Comparison of ENCODE assay signal across 22 mouse cellular contexts in genomic region chr5:107162319-107162718, GRCm38 (mm10).
DNase-seq lines count a peak whose midpoint lies in the region; ATAC-seq and TF ChIP-seq lines count a peak whose summit lies in the region.
"Had no signal": no experiment of that assay in that cellular context is flagged by ENCODE, and none has a peak within 500 bp of the region (broad histone marks: within the 10 kb centered on the region; RNA-seq: fewer than 3 reads in every experiment).

No protein-coding gene starts in this region.

- no peak for TF ChIP-seq POLR2A in thymus, adult 2 months (IDR thresholded peaks at IDR 0.05; ENCODE audit: control insufficient read depth, extremely low read depth, insufficient read depth, low read length, poor library complexity)
- TF ChIP-seq POLR2A in cerebellum, adult 2 months (IDR thresholded peaks at IDR 0.05; ENCODE audit: borderline replicate concordance, insufficient read depth, low read length), result no peak

- H3K4me1 ChIP-seq in thymus, adult 2 months (replicated peaks; ENCODE audit: control insufficient read depth, insufficient read depth, low read length), result peaks cover 29% of the 10 kb centered on the region
- peaks cover 69% of the 10 kb centered on the region for H3K4me1 ChIP-seq in embryonic facial prominence, embryonic 15.5 days
- H3K4me1 ChIP-seq in cerebellum, adult 2 months (ENCODE audit: control insufficient read depth, insufficient read depth, low read length), result peaks cover 6% of the 10 kb centered on the region; the same call in 1 of the 2 replicates
- peaks cover 3% of the 10 kb centered on the region; the same call in 1 of the 2 replicates for H3K4me1 ChIP-seq in hindbrain, postnatal 0 days (ENCODE audit: insufficient read depth, low read length)

- H3K27ac ChIP-seq in gastrocnemius, adult 2 months, result peak overlapping the region; percentile 78
- H3K27ac ChIP-seq in thymus, adult 2 months (ENCODE audit: control insufficient read depth, insufficient read depth, low read length), result no peak overlapping the region
- H3K27ac ChIP-seq in embryonic facial prominence, embryonic 15.5 days (replicated peaks), result peak overlapping the region; percentile 84
- H3K27ac ChIP-seq in cerebellum, adult 2 months (ENCODE audit: insufficient read depth, low read length), result no peak overlapping the region
- no peak overlapping the region for H3K27ac ChIP-seq in hindbrain, postnatal 0 days
- H3K27ac ChIP-seq: forebrain, embryonic 13.5 days; heart, adult 2 months; hindbrain, embryonic 10.5 days; hindbrain, embryonic 14.5 days had no signal

- H3K9me3 ChIP-seq in embryonic facial prominence, embryonic 15.5 days (replicated peaks), result no peaks in the 10 kb centered on the region
- H3K9me3 ChIP-seq in hindbrain, postnatal 0 days (ENCODE audit: low read length), result no peaks in the 10 kb centered on the region
- H3K9me3 ChIP-seq: forebrain, embryonic 13.5 days; hindbrain, embryonic 10.5 days had no signal

- no peak overlapping the region for H3K9ac ChIP-seq in embryonic facial prominence, embryonic 15.5 days
- H3K9ac ChIP-seq in hindbrain, postnatal 0 days (replicated peaks; ENCODE audit: low read length), result no peak overlapping the region
- H3K9ac ChIP-seq: forebrain, embryonic 13.5 days; forebrain, postnatal 0 days; hindbrain, embryonic 14.5 days had no signal

- WGBS in thymus, adult 2 months, result 81% methylated on average over 4 of the region's 4 CpGs
- WGBS in embryonic facial prominence, embryonic 15.5 days, result 55% methylated on average over 4 of the region's 4 CpGs
- 90% methylated on average over 4 of the region's 4 CpGs for WGBS in cerebellum, adult 2 months
- WGBS in hindbrain, postnatal 0 days, result 89% methylated on average over 4 of the region's 4 CpGs

- H3K4me2 ChIP-seq in embryonic facial prominence, embryonic 15.5 days (replicated peaks), result no peak overlapping the region
- H3K4me2 ChIP-seq in hindbrain, postnatal 0 days (ENCODE audit: low read depth, low read length), result no peak overlapping the region
- H3K4me2 ChIP-seq: forebrain, embryonic 13.5 days; heart, embryonic 11.5 days; hindbrain, embryonic 14.5 days had no signal

- no peaks in the 10 kb centered on the region for H3K36me3 ChIP-seq in thymus, adult 2 months (ENCODE audit: control insufficient read depth, insufficient read depth, low read length)
- H3K36me3 ChIP-seq in embryonic facial prominence, embryonic 15.5 days, result no peaks in the 10 kb centered on the region
- no peaks in the 10 kb centered on the region for H3K36me3 ChIP-seq in hindbrain, postnatal 0 days (ENCODE audit: insufficient read depth, low read length)
- H3K36me3 ChIP-seq: hindbrain, embryonic 10.5 days had no signal

- intact Hi-C loops in gastrocnemius, adult 2 months (cut with DNase I), result loop anchor here (10.0 kb wide), 1 partner anchor 168 kb away; no protein-coding TSS in a partner anchor

- no peak for DNase-seq in gastrocnemius, adult 2 months
- DNase-seq in gastrocnemius, adult 18-20 months (ENCODE audit: low spot score), result no peak
- peak; percentile 34 for DNase-seq in thymus, postnatal 4 days
- DNase-seq in thymus, adult 2 months, result no peak
- DNase-seq in right cerebral cortex, postnatal 10 days (ENCODE audit: low spot score in 2 of 2), result no peak
- no peak for DNase-seq in cerebellum, adult 2 months
- DNase-seq in hindbrain, postnatal 0 days (ENCODE audit: low spot score), result no peak
- DNase-seq: adrenal gland, adult 8-10 months; adrenal gland, postnatal 36 days; cerebellum, adult 11-12 months; cerebellum, adult 9-11 months; cerebellum, postnatal 36 days; forebrain, postnatal 0 days; gastrocnemius, postnatal 10 days; heart, adult 2 months had no signal

- no peak overlapping the region for H3K4me3 ChIP-seq in gastrocnemius, adult 2 months
- no peak overlapping the region for H3K4me3 ChIP-seq in thymus, adult 2 months (ENCODE audit: control insufficient read depth, insufficient read depth, low read length)
- H3K4me3 ChIP-seq in embryonic facial prominence, embryonic 15.5 days (replicated peaks), result no peak overlapping the region
- no peak overlapping the region for H3K4me3 ChIP-seq in cerebellum, adult 2 months (replicated peaks; ENCODE audit: insufficient read depth, low read depth, low read length)
- H3K4me3 ChIP-seq in hindbrain, postnatal 0 days (ENCODE audit: low read length), result no peak overlapping the region
- H3K4me3 ChIP-seq: forebrain, embryonic 13.5 days; heart, adult 2 months; hindbrain, embryonic 10.5 days had no signal

- no peak for TF ChIP-seq CTCF in gastrocnemius, adult 2 months (IDR thresholded peaks at IDR 0.05)
- TF ChIP-seq CTCF in thymus, adult 2 months (IDR thresholded peaks at IDR 0.05; ENCODE audit: borderline replicate concordance, control insufficient read depth, extremely low read depth, insufficient read depth, low read length, poor library complexity), result no peak
- TF ChIP-seq CTCF in cerebellum, adult 2 months (IDR thresholded peaks at IDR 0.05; ENCODE audit: borderline replicate concordance, insufficient read depth, low read depth, low read length), result no peak
- TF ChIP-seq CTCF in hindbrain, postnatal 0 days (IDR thresholded peaks at IDR 0.05; ENCODE audit: low read depth), result no peak

- H3K27me3 ChIP-seq in thymus, adult 2 months (ENCODE audit: control insufficient read depth, insufficient read depth, low read length), result no peaks in the 10 kb centered on the region
- no peaks in the 10 kb centered on the region for H3K27me3 ChIP-seq in embryonic facial prominence, embryonic 15.5 days
- no peaks in the 10 kb centered on the region for H3K27me3 ChIP-seq in cerebellum, adult 2 months (ENCODE audit: control insufficient read depth, insufficient read depth, low read length)
- no peaks in the 10 kb centered on the region for H3K27me3 ChIP-seq in hindbrain, postnatal 0 days (ENCODE audit: insufficient read depth, low read length)
- H3K27me3 ChIP-seq: CH12.LX had no signal

- no peak for ATAC-seq in embryonic facial prominence, embryonic 15.5 days (ENCODE audit: insufficient number of reproducible peaks, low FRiP score, low TSS enrichment, low read depth)
- ATAC-seq in hindbrain, postnatal 0 days, result no peak
- ATAC-seq: forebrain, embryonic 13.5 days; forebrain, postnatal 0 days; intestine, embryonic 16.5 days had no signal

Comparison
In these comparisons a context has a peak if more than half of its experiments do, and no peak if none do; other contexts are left out.
1. H3K27ac ChIP-seq: peak in gastrocnemius, adult 2 months (single experiment) and embryonic facial prominence, embryonic 15.5 days (single experiment); none in thymus, adult 2 months (single experiment), cerebellum, adult 2 months (single experiment) and hindbrain, postnatal 0 days (single experiment).